Mouse (Mus musculus) frontal cortex, postnatal 10 days (tissue): Measurements from ENCODE around the gene Ccdc97.

ENCODE experiments used
- DNase-seq, 2 experiments: peaks; one replicate each; pipeline ENCODE4 v3.0.0; 2022; ENCODE audit warnings: low spot score in 2 of 2, mixed read lengths in 1 of 2

Ccdc97 gene

DNA sequence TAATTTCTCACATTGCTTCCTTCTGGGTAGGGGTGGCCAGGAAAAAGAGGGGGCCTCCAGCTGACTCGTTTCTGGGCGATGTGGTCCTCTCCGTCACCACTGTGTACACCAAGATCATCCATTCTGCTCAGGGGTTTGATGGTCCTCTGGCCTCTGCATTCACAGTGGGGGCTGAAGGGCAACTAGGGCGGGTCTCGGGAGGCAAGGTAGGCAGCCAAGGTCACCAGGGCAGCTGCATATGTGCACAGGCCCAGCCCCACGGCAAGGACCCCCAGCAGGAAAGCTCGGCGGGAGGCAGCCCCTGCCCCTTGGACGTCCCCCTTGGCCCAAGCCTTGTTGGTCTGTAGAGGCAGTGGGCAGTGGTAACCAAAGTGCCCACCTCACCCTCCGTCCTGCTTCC lies 49.7 kb downstream of the Ccdc97 start:
- no peak for DNase-seq

DNA sequence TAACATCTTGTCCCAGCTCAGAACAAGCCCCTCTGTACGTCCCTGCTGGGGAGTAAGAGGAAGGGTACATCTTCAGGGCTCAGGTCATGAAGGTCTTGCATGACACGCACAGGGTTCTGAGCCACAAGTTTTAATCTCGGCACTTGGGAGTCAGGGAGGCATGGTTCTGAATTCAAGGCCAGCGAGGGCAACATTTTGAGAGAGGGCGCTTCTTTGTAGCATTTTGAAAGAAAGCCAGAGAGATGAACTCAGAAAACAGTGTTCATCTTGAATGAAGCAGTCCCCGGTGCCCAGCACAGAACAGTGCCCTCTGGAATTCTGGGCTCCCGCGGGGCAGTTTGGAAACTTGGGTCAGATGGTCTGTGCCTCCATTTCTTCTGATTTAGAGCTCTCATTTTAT lies 52.5 kb downstream of the Ccdc97 start:
- DNase-seq = no peak
